Mouse (Mus musculus): Measurements from ENCODE around the gene Fgfr2. TPM values are rescaled to one million over a fixed set of nuclear protein-coding genes. Genes with fewer than 3 reads are reported as not detected.

The Fgfr2 gene
- polyA plus RNA-seq, 1 experiment from 2014 or later = 17.2 TPM

- ATAC-seq (replicated peaks; ENCODE audit: insufficient number of reproducible peaks, insufficient read depth, low FRiP score, low read depth) = no peak
- H3K27me3 ChIP-seq = peaks cover 23% of the 10 kb centered on the region
- 49% methylated on average over 2 of the region's 2 CpGs for WGBS
- H3K4me2 ChIP-seq = no peak overlapping the region
- no peaks in the 10 kb centered on the region for H3K4me1 ChIP-seq (replicated peaks)
- no peaks in the 10 kb centered on the region for H3K36me3 ChIP-seq
- no peaks in the 10 kb centered on the region for H3K9me3 ChIP-seq (replicated peaks)
- H3K4me3 ChIP-seq = no peak overlapping the region
- H3K27ac ChIP-seq = no peak overlapping the region
- no peak overlapping the region for H3K9ac ChIP-seq
These were observed 1472.9 kb downstream of the Fgfr2 start for GRCm38 (mm10) chr7:131650277-131650676.

GRCm38 (mm10) chr7:131648276-131648675 lies 1474.9 kb downstream of the Fgfr2 start:
- no peak overlapping the region for H3K4me2 ChIP-seq
- WGBS = 35% methylated on average over 7 of the region's 7 CpGs

GRCm38 (mm10) chr7:131647583-131647982 lies 1475.6 kb downstream of the Fgfr2 start:
- ATAC-seq (replicated peaks; ENCODE audit: insufficient number of reproducible peaks, insufficient read depth, low FRiP score, low read depth) = no peak
- H3K27ac ChIP-seq = no peak overlapping the region
- no peak overlapping the region for H3K9ac ChIP-seq
- no peaks in the 10 kb centered on the region for H3K9me3 ChIP-seq (replicated peaks)
- no peaks in the 10 kb centered on the region for H3K4me1 ChIP-seq (replicated peaks)
- no peak overlapping the region for H3K4me2 ChIP-seq
- peaks cover 50% of the 10 kb centered on the region for H3K27me3 ChIP-seq
- H3K36me3 ChIP-seq = no peaks in the 10 kb centered on the region
- H3K4me3 ChIP-seq = no peak overlapping the region
- WGBS = 37% methylated on average over 3 of the region's 3 CpGs

More at GRCm38 (mm10) chr7:131648276-131648675, 1474.9 kb downstream of the Fgfr2 start:
- Histone ChIP-seq H3K4me1 (replicated peaks) (no peaks in the 10 kb centered on the region), H3K9ac (no peak overlapping the region), H3K4me3 (no peak overlapping the region), H3K36me3 (no peaks in the 10 kb centered on the region), H3K27ac (no peak overlapping the region), H3K9me3 (replicated peaks) (no peaks in the 10 kb centered on the region), H3K27me3 (peaks cover 43% of the 10 kb centered on the region)
- ATAC-seq (replicated peaks; ENCODE audit: insufficient number of reproducible peaks, insufficient read depth, low FRiP score, low read depth) = no peak

- Histone ChIP-seq H3K9ac (no peak overlapping the region), H3K4me1 (replicated peaks) (no peaks in the 10 kb centered on the region), H3K27ac (no peak overlapping the region), H3K4me3 (no peak overlapping the region), H3K36me3 (no peaks in the 10 kb centered on the region), H3K27me3 (peaks cover 73% of the 10 kb centered on the region), H3K4me2 (no peak overlapping the region), H3K9me3 (replicated peaks) (no peaks in the 10 kb centered on the region)
- 4% methylated on average over 13 of the region's 13 CpGs for WGBS
- no peak for ATAC-seq (replicated peaks; ENCODE audit: insufficient number of reproducible peaks, insufficient read depth, low FRiP score, low read depth)
These were observed 1478.6 kb downstream of the Fgfr2 start for GRCm38 (mm10) chr7:131644586-131644985.

- no peaks in the 10 kb centered on the region for H3K36me3 ChIP-seq
- H3K4me3 ChIP-seq = no peak overlapping the region
- H3K27me3 ChIP-seq = peaks cover 71% of the 10 kb centered on the region
- H3K9me3 ChIP-seq (replicated peaks) = no peaks in the 10 kb centered on the region
- H3K9ac ChIP-seq = no peak overlapping the region
- no peak for ATAC-seq (replicated peaks; ENCODE audit: insufficient number of reproducible peaks, insufficient read depth, low FRiP score, low read depth)
- H3K4me2 ChIP-seq = no peak overlapping the region
- H3K4me1 ChIP-seq (replicated peaks) = no peaks in the 10 kb centered on the region
- WGBS = 3% methylated on average over 16 of the region's 16 CpGs
- no peak overlapping the region for H3K27ac ChIP-seq
These were observed 1479.1 kb downstream of the Fgfr2 start for GRCm38 (mm10) chr7:131644051-131644450.

GRCm38 (mm10) chr7:131643341-131643840 lies 1479.8 kb downstream of the Fgfr2 start:
- Histone ChIP-seq H3K36me3 (no peaks in the 10 kb centered on the region), H3K4me3 (no peak overlapping the region), H3K27ac (no peak overlapping the region), H3K4me1 (replicated peaks) (no peaks in the 10 kb centered on the region), H3K9me3 (replicated peaks) (no peaks in the 10 kb centered on the region), H3K4me2 (no peak overlapping the region), H3K27me3 (peaks cover 69% of the 10 kb centered on the region), H3K9ac (no peak overlapping the region)
- 30% methylated on average over 13 of the region's 13 CpGs for WGBS
- ATAC-seq (replicated peaks; ENCODE audit: insufficient number of reproducible peaks, insufficient read depth, low FRiP score, low read depth) = no peak

GRCm38 (mm10) chr7:131629562-131629961 lies 1493.6 kb downstream of the Fgfr2 start:
- H3K4me2 ChIP-seq = no peak overlapping the region
- H3K9ac ChIP-seq = no peak overlapping the region
- 80% methylated on average over 8 of the region's 8 CpGs for WGBS
- no peaks in the 10 kb centered on the region for H3K36me3 ChIP-seq
- H3K27me3 ChIP-seq = 0 out of 2 replicates have a peak, but pooled peaks cover 3% of the 10 kb centered on the region
- H3K4me1 ChIP-seq (replicated peaks) = no peaks in the 10 kb centered on the region
- no peak overlapping the region for H3K27ac ChIP-seq
- H3K4me3 ChIP-seq = no peak overlapping the region
- H3K9me3 ChIP-seq (replicated peaks) = no peaks in the 10 kb centered on the region
- ATAC-seq (replicated peaks; ENCODE audit: insufficient number of reproducible peaks, insufficient read depth, low FRiP score, low read depth) = no peak

- Histone ChIP-seq H3K9ac (no peak overlapping the region), H3K27me3 (0 out of 2 replicates have a peak, but pooled peaks cover 3% of the 10 kb centered on the region), H3K9me3 (replicated peaks) (no peaks in the 10 kb centered on the region), H3K27ac (no peak overlapping the region), H3K4me2 (no peak overlapping the region), H3K4me1 (replicated peaks) (no peaks in the 10 kb centered on the region), H3K36me3 (no peaks in the 10 kb centered on the region), H3K4me3 (no peak overlapping the region)
- no peak for ATAC-seq (replicated peaks; ENCODE audit: insufficient number of reproducible peaks, insufficient read depth, low FRiP score, low read depth)
- 85% methylated on average over 13 of the region's 13 CpGs for WGBS
These were observed 1494.2 kb downstream of the Fgfr2 start for GRCm38 (mm10) chr7:131628846-131629391.

- WGBS = 86% methylated on average over 17 of the region's 17 CpGs
These were observed 1494.8 kb downstream of the Fgfr2 start for GRCm38 (mm10) chr7:131628356-131628755.

GRCm38 (mm10) chr7:131609677-131610076 lies 1513.5 kb downstream of the Fgfr2 start:
- no peak for ATAC-seq (replicated peaks; ENCODE audit: insufficient number of reproducible peaks, insufficient read depth, low FRiP score, low read depth)
- H3K36me3 ChIP-seq = no peaks in the 10 kb centered on the region
- no peaks in the 10 kb centered on the region for H3K9me3 ChIP-seq (replicated peaks)
- H3K4me2 ChIP-seq = no peak overlapping the region
- no peaks in the 10 kb centered on the region for H3K27me3 ChIP-seq
- no peak overlapping the region for H3K27ac ChIP-seq
- H3K4me1 ChIP-seq (replicated peaks) = peaks cover 3% of the 10 kb centered on the region; the same call in 1 of the 2 replicates
- no peak overlapping the region for H3K9ac ChIP-seq
- H3K4me3 ChIP-seq = no peak overlapping the region
- WGBS = 27% methylated on average over 7 of the region's 7 CpGs

More at GRCm38 (mm10) chr7:131628356-131628755, 1494.8 kb downstream of the Fgfr2 start:
- Histone ChIP-seq H3K4me1 (replicated peaks) (no peaks in the 10 kb centered on the region), H3K27me3 (0 out of 2 replicates have a peak, but pooled peaks cover 3% of the 10 kb centered on the region), H3K27ac (no peak overlapping the region), H3K36me3 (no peaks in the 10 kb centered on the region), H3K9ac (no peak overlapping the region), H3K9me3 (replicated peaks) (no peaks in the 10 kb centered on the region), H3K4me3 (no peak overlapping the region), H3K4me2 (no peak overlapping the region)
- ATAC-seq (replicated peaks; ENCODE audit: insufficient number of reproducible peaks, insufficient read depth, low FRiP score, low read depth) = no peak

- Histone ChIP-seq H3K4me2 (no peak overlapping the region), H3K27ac (no peak overlapping the region), H3K9me3 (replicated peaks) (no peaks in the 10 kb centered on the region), H3K27me3 (no peaks in the 10 kb centered on the region), H3K4me3 (no peak overlapping the region), H3K36me3 (no peaks in the 10 kb centered on the region), H3K9ac (no peak overlapping the region), H3K4me1 (replicated peaks) (peaks cover 3% of the 10 kb centered on the region; the same call in 1 of the 2 replicates)
- WGBS = 56% methylated on average over 6 of the region's 6 CpGs
- peak; percentile 67; the same call in 1 of the 2 replicates for ATAC-seq (replicated peaks; ENCODE audit: insufficient number of reproducible peaks, insufficient read depth, low FRiP score, low read depth)
These were observed 1515.1 kb downstream of the Fgfr2 start for GRCm38 (mm10) chr7:131608049-131608448.

GRCm38 (mm10) chr7:131605481-131605880 lies 1517.7 kb downstream of the Fgfr2 start:
- Histone ChIP-seq H3K36me3 (no peaks in the 10 kb centered on the region), H3K27me3 (no peaks in the 10 kb centered on the region), H3K9me3 (replicated peaks) (no peaks in the 10 kb centered on the region), H3K4me1 (replicated peaks) (peaks cover 3% of the 10 kb centered on the region; the same call in 1 of the 2 replicates), H3K4me2 (no peak overlapping the region), H3K4me3 (no peak overlapping the region), H3K27ac (no peak overlapping the region), H3K9ac (no peak overlapping the region)
- WGBS = 69% methylated on average over 4 of the region's 4 CpGs
- ATAC-seq (replicated peaks; ENCODE audit: insufficient number of reproducible peaks, insufficient read depth, low FRiP score, low read depth) = no peak
